Mouse (Mus musculus) limb, embryonic 14.5 days (tissue): ENCODE data around the gene Git2. TPM values are rescaled to one million over a fixed set of nuclear protein-coding genes. Genes with fewer than 3 reads are reported as not detected.
A peak's percentile ranks its signal among the peaks of the same experiment; 100 is the strongest.

ENCODE experiments used
- ATAC-seq: fragments of 200-750 bp; cut with Nextera tagmentation; 2 replicates; pipeline ENCODE4 v1.8.0; 2017; ENCODE audit warnings: low read depth, moderate number of reproducible peaks, moderate TSS enrichment; ENCODE audit not compliant: low FRiP score
- DNase-seq: peaks from one replicate; pipeline ENCODE4 v3.0.0-alpha.2; 2015; ENCODE audit warnings: low spot score
- H3K27ac ChIP-seq: fragments of 300-500 bp; sonication (generic); replicated peaks from 2 replicates; pipeline ENCODE4 v1.5.1; 2014; ENCODE audit warnings: low read depth, mild to moderate bottlenecking, low read length, moderate library complexity, mixed read lengths
- H3K27me3 ChIP-seq: fragments of 300-500 bp; sonication (generic); 2 replicates; pipeline ENCODE4 v1.6.1; 2014; ENCODE audit warnings: low read length, mixed read lengths; ENCODE audit not compliant: control insufficient read depth, insufficient read depth
- H3K36me3 ChIP-seq: fragments of 300-500 bp; sonication (generic); 2 replicates; pipeline ENCODE4 v1.6.1; 2014; ENCODE audit warnings: mild to moderate bottlenecking, low read length, moderate library complexity, mixed read lengths; ENCODE audit not compliant: control insufficient read depth, insufficient read depth
- H3K4me1 ChIP-seq: fragments of 300-500 bp; sonication (generic); 2 replicates; pipeline ENCODE4 v1.6.1; 2014; ENCODE audit warnings: antibody characterized with exemption, low read length, mixed read lengths; ENCODE audit not compliant: control insufficient read depth, insufficient read depth
- H3K4me2 ChIP-seq: fragments of 300-500 bp; sonication (generic); replicated peaks from 2 replicates; pipeline ENCODE4 v1.6.1; 2014; ENCODE audit warnings: low read depth, mild to moderate bottlenecking, low read length, moderate library complexity; ENCODE audit not compliant: severe bottlenecking
- H3K4me3 ChIP-seq: fragments of 300-500 bp; sonication (generic); replicated peaks from 2 replicates; pipeline ENCODE4 v1.5.1; 2014; ENCODE audit warnings: low read length
- H3K9ac ChIP-seq: fragments of 300-500 bp; sonication (generic); 2 replicates; pipeline ENCODE4 v1.6.1; 2014; ENCODE audit warnings: mild to moderate bottlenecking, low read depth, low read length, moderate library complexity; ENCODE audit not compliant: severe bottlenecking
- H3K9me3 ChIP-seq: fragments of 300-500 bp; sonication (generic); 2 replicates; pipeline ENCODE4 v1.6.1; 2016; ENCODE audit warnings: low read length; ENCODE audit not compliant: control insufficient read depth
- POLR2A ChIP-seq: fragments of 200-500 bp; IDR thresholded peaks from 2 replicates; pipeline ENCODE4 v1.8.0; 2012; ENCODE audit warnings: inconsistent platforms, mild to moderate bottlenecking, moderate library complexity, borderline replicate concordance; ENCODE audit not compliant: insufficient read depth, insufficient read length; ENCODE audit errors: extremely low read depth
- WGBS: fragments of 180-500 bp; shearing (Covaris S2); extraction: QIAGEN DNeasy Blood & Tissue Kit; methylation state at CpG from one replicate; pipeline ENCODE4 v1.1.7; 2014; 5-methylcytosine and 5-hydroxymethylcytosine counted together
- polyA plus RNA-seq, 2 experiments: library from polyadenylated mRNA; depleted of rRNA in 1 of 2; stranded (reverse) in 1 of 2; unstranded in 1 of 2; fragments of >200 nt; fragmentation: Nextera tagmentation in 1 of 2; extraction: Ambion mirVana in 1 of 2; gene quantifications; 2 replicates each; pipeline versions ENCODE4 v1.2.1 to v1.2.3; 2012 to 2014

The Git2 gene
- polyA plus RNA-seq, 2 experiments, result 41.6 to 64.2 TPM

DNA sequence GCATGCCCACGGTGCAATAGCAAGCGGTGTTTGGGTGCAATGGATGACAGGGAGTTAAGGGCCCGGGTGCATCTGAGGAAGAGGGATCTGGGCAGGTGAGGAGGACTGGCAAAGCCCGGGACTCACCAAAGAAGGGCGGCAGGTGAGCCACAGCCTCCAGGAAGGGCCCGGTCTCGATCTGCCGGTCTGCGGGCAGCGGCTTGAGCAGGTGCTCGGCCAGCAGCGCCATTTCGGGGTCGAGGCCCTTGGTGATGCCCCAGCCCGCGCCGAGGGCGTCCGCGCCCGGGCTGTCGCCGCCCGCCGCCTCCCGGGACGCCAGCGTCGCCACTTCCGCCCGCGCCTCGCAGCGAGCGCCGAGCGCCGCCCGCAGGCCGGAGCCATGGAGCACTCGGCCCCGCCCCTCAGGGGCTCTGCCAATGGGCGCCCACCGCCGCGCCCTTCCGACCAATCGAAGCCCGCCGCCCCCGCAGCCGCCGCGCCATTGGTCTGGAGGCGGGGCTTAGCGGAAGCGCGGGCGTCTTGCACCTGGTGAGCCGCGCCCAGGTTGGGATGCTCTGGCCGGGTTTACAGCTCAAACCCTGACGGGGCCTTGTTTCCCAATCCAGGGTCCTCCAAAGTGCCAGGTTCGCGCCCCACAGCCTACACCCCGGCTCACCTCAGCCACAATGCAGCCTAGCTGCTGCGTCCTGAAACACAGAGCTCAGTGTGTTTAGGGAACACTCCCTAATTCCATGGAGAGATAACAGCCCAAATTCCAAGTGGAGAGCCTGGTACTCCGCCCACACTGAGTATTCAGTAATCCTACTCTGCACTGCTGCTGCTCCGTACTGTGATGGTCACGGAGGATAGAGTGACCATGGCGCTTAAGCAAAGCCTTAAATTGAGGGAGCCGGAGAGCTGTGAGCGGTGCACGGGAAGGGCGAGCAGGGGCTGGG, 84.4 kb downstream of the Git2 start, which contains the start of gene Gltp:
Gltp (minus strand) TSS at position 352 of the 935 bp plus-strand sequence.
- peaks cover 5% of the 10 kb centered on the region; the same call in 1 of the 2 replicates for H3K4me1 ChIP-seq
- WGBS, result 8% methylated on average over 38 of the region's 75 CpGs
- no peaks in the 10 kb centered on the region for H3K9me3 ChIP-seq
- ATAC-seq (peak; percentile 97), DNase-seq (peak; percentile 95)
- peak within 1 kb of the TSS; percentile 87 for H3K4me2 ChIP-seq
- peak within 1 kb of the TSS; percentile 75 for H3K4me3 ChIP-seq
- no peaks in the 10 kb centered on the region for H3K36me3 ChIP-seq
- TF ChIP-seq POLR2A, result 0 out of 2 replicates have a peak, but pooled peaks have one; percentile 38
- no peaks in the 10 kb centered on the region for H3K27me3 ChIP-seq
- peak within 1 kb of the TSS; percentile 80 for H3K9ac ChIP-seq
- no peak within 1 kb of the TSS for H3K27ac ChIP-seq

DNA sequence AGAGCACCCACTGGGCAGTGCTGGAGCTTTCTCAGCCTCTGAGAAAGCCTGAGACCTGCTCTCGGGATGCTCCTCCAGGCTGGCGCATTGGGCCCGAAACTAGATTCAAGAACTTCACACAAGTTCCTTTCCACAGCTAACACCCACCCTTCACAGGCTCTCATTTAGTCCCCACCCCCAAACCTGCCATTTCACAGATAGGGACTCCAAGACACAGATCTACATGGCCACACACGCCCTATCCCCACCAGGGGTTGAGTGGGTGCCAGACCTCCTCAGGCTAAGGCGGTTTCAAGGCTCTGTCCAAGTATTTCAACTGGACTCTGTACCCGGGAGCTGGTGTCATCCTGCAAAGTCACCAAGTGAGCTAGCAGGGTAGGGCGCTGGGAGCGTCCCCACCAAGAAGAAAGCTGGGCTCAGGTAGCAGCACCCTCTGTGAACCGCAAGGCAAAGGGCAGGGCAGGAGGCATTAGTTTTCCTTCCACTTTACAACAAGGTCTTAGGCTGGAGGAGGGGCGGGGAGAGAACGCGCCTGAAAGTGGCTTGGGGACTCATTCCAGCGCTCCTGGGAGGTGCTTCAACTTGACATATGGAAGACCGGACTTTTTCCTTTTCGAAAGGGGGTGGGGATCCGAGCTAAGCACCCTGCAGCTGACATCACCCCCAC, 85.5 kb downstream of the Git2 start:
- no peak for ATAC-seq
- Histone ChIP-seq H3K4me1 (peaks cover 5% of the 10 kb centered on the region; the same call in 1 of the 2 replicates), H3K36me3 (no peaks in the 10 kb centered on the region), H3K27ac (no peak overlapping the region), H3K27me3 (no peaks in the 10 kb centered on the region), H3K4me2 (peak overlapping the region; percentile 87), H3K9me3 (no peaks in the 10 kb centered on the region), H3K9ac (peak overlapping the region; percentile 80), H3K4me3 (peak overlapping the region; percentile 75)
- no peak for DNase-seq
- WGBS, result 20% methylated on average over 16 of the region's 16 CpGs
- TF ChIP-seq POLR2A, result no peak

DNA sequence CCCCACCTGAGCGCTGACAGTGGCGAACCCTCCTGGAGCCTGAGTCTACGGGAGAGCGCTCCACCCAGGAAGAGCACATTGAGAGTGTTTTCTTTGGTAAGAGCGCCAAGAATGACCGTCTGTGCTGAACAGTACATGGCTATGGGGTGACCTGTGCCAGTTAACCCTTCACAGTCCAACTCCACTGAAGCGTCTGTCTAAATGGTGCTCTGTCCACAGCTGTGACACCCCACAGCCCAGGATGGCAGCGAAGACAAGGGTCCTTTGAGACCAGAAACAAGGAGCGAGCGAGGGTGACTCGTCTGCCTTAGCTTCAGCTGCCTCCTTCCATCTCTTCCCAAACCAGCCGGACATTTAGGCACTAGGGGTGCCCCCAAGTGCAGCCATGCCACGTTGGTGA, 86.6 kb downstream of the Git2 start:
- H3K27me3 ChIP-seq, result no peaks in the 10 kb centered on the region
- H3K9ac ChIP-seq, result no peak overlapping the region
- ATAC-seq, result no peak
- H3K4me1 ChIP-seq, result peaks cover 5% of the 10 kb centered on the region; the same call in 1 of the 2 replicates
- H3K4me3 ChIP-seq, result no peak overlapping the region
- no peaks in the 10 kb centered on the region for H3K9me3 ChIP-seq
- 90% methylated on average over 13 of the region's 13 CpGs for WGBS
- no peak for TF ChIP-seq POLR2A
- H3K36me3 ChIP-seq, result no peaks in the 10 kb centered on the region
- DNase-seq, result no peak
- no peak overlapping the region for H3K27ac ChIP-seq
- H3K4me2 ChIP-seq, result no peak overlapping the region

DNA sequence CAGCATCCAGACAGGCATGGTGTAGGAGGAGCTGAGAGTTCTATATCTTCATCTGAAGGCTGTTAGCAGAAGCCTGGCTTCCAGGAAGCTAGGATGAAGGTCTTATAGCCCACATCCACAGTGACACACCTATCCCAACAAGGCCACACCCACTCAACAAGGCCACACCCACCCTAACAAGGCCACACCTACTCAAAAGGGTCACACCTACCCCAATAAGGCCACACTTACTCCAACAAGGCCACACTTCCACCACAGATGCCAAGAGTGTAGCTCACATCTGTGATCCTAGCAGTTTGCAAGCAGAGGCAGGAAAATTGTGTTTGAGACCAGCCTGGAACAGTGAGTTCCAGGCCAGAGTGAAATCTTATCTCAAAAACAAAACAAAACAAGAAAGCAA, 87.4 kb downstream of the Git2 start:
- DNase-seq, result no peak
- H3K36me3 ChIP-seq, result no peaks in the 10 kb centered on the region

DNA sequence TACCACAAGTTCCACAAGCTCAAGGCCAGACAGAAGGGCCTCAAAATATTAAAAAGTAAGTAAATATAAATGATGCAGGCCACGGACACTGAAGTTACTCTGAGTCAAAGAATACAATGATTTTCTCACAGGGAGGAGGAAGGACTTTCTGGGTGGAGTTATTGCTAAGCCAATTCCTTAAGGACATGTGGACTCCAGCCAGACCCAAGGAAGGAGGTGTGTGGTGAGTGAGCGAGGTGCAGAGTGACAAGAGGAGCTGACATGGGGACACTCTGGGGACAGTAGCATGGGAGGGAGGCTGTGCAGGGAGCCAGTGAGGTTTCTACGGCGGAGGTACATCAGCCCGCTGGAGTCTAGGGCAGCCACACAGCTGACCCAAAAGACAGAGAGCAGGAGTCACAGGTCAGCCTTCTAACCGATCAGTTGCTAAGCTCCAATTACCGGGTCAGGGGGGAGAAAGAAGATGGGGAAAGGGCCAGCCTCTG, 88.5 kb downstream of the Git2 start:
- H3K4me2 ChIP-seq, result no peak overlapping the region
- TF ChIP-seq POLR2A, result no peak

More for the DNA sequence above, 87.4 kb downstream of the Git2 start:
- no peak for ATAC-seq
- H3K4me2 ChIP-seq, result no peak overlapping the region
- no peaks in the 10 kb centered on the region for H3K9me3 ChIP-seq
- no peak overlapping the region for H3K27ac ChIP-seq
- H3K4me1 ChIP-seq, result peaks cover 5% of the 10 kb centered on the region; the same call in 1 of the 2 replicates
- no peak overlapping the region for H3K4me3 ChIP-seq
- TF ChIP-seq POLR2A, result no peak
- no peak overlapping the region for H3K9ac ChIP-seq
- no peaks in the 10 kb centered on the region for H3K27me3 ChIP-seq

More for the DNA sequence above, 88.5 kb downstream of the Git2 start:
- H3K36me3 ChIP-seq, result no peaks in the 10 kb centered on the region
- H3K27me3 ChIP-seq, result no peaks in the 10 kb centered on the region
- no peak overlapping the region for H3K27ac ChIP-seq
- 64% methylated on average over 7 of the region's 7 CpGs for WGBS
- no peaks in the 10 kb centered on the region for H3K9me3 ChIP-seq
- H3K4me3 ChIP-seq, result no peak overlapping the region
- ATAC-seq (no peak), DNase-seq (no peak)
- peaks cover 5% of the 10 kb centered on the region; the same call in 1 of the 2 replicates for H3K4me1 ChIP-seq
- H3K9ac ChIP-seq, result no peak overlapping the region
